Mouse (Mus musculus) forebrain, postnatal 0 days (tissue): ENCODE data around the gene Pomt1. TPM values are rescaled to one million over a fixed set of nuclear protein-coding genes. Genes with fewer than 3 reads are reported as not detected.
A peak's percentile ranks its signal among the peaks of the same experiment; 100 is the strongest.

Experiments used
- ATAC-seq: fragments of 200-750 bp; cut with Nextera tagmentation; 2 replicates; pipeline ENCODE4 v1.8.0; 2017; ENCODE audit warnings: mild to moderate bottlenecking, moderate library complexity
- DNase-seq: peaks from one replicate; pipeline ENCODE4 v3.0.0-alpha.2; 2015
- H3K27ac ChIP-seq: fragments of 300-500 bp; sonication (generic); 2 replicates; pipeline ENCODE4 v1.5.1; 2014; ENCODE audit warnings: low read depth, mild to moderate bottlenecking, antibody characterized with exemption, low read length, moderate library complexity, mixed read lengths
- H3K27me3 ChIP-seq: fragments of 300-500 bp; sonication (generic); 2 replicates; pipeline ENCODE4 v1.6.1; 2014; ENCODE audit warnings: mild to moderate bottlenecking, low read length, mixed read lengths; ENCODE audit not compliant: insufficient read depth
- H3K36me3 ChIP-seq: fragments of 300-500 bp; sonication (generic); 2 replicates; pipeline ENCODE4 v1.6.1; 2014; ENCODE audit warnings: mild to moderate bottlenecking, moderate library complexity; ENCODE audit not compliant: insufficient read depth
- H3K4me1 ChIP-seq: fragments of 300-500 bp; sonication (generic); 2 replicates; pipeline ENCODE4 v1.6.1; 2014; ENCODE audit warnings: antibody characterized with exemption; ENCODE audit not compliant: insufficient read depth
- H3K4me2 ChIP-seq: fragments of 300-500 bp; sonication (generic); 2 replicates; pipeline ENCODE4 v1.6.1; 2014; ENCODE audit warnings: low read depth, mild to moderate bottlenecking, moderate library complexity
- H3K4me3 ChIP-seq: fragments of 300-500 bp; sonication (generic); 2 replicates; pipeline ENCODE4 v1.5.1; 2014; ENCODE audit warnings: low read depth, low read length, mixed read lengths
- H3K9ac ChIP-seq: fragments of 300-500 bp; sonication (generic); 2 replicates; pipeline ENCODE4 v1.6.1; 2014; ENCODE audit warnings: mild to moderate bottlenecking
- H3K9me3 ChIP-seq: fragments of 300-500 bp; sonication (generic); 2 replicates; pipeline ENCODE4 v1.6.1; 2016; ENCODE audit warnings: low read length
- CTCF ChIP-seq: sonication (generic); IDR thresholded peaks from 2 replicates; pipeline ENCODE4 v1.5.1; 2016; ENCODE audit warnings: antibody characterized with exemption, control low read depth, low read depth
- WGBS: fragments of 180-500 bp; shearing (Covaris S2); extraction: QIAGEN DNeasy Blood & Tissue Kit; methylation state at CpG from one replicate; pipeline ENCODE4 v1.1.7; 2014; 5-methylcytosine and 5-hydroxymethylcytosine counted together
- polyA plus RNA-seq: library from polyadenylated mRNA; unstranded; fragments of >200 nt; fragmentation: Nextera tagmentation; extraction: Ambion mirVana; gene quantifications from 2 replicates; pipeline ENCODE4 v1.2.1, GENCODE M21; 2015
- total RNA-seq: library from RNA; depleted of rRNA; stranded (reverse); fragments of >200 nt; gene quantifications from 2 replicates; pipeline ENCODE4 v1.2.3, GENCODE M21; 2014; rRNA removed

Gene Pomt1
- total RNA-seq (34.5 and 38.5 TPM in 2 replicates), polyA plus RNA-seq (16.2 and 19.8 TPM in 2 replicates)

- no peaks in the 10 kb centered on the region for H3K27me3 ChIP-seq
- H3K4me2 ChIP-seq = peak within 1 kb of the TSS; percentile 57
- no peaks in the 10 kb centered on the region for H3K9me3 ChIP-seq
- peak within 1 kb of the TSS; percentile 66 for H3K4me3 ChIP-seq
- DNase-seq (peak; percentile 99), ATAC-seq (peak; percentile 94)
- WGBS = under 1% methylated on average over 54 of the region's 54 CpGs
- peaks cover 40% of the 10 kb centered on the region for H3K36me3 ChIP-seq
- TF ChIP-seq CTCF = peak; percentile 26; the same call in 1 of the 2 replicates
- H3K4me1 ChIP-seq = 0 out of 2 replicates have a peak, but pooled peaks cover 9% of the 10 kb centered on the region
- H3K9ac ChIP-seq = peak within 1 kb of the TSS; percentile 68
- H3K27ac ChIP-seq = peak within 1 kb of the TSS; percentile 78
Measured at GRCm38 (mm10) chr2:32235886-32236759, at the start of gene Pomt1. TSS of gene Pomt1 (plus strand) at chr2:32236590.

GRCm38 (mm10) chr2:32187019-32187551 lies 49.3 kb upstream of the Pomt1 start:
- Histone ChIP-seq H3K9me3 (no peaks in the 10 kb centered on the region), H3K4me1 (peaks cover 4% of the 10 kb centered on the region; the same call in 1 of the 2 replicates), H3K4me3 (no peak overlapping the region), H3K27ac (no peak overlapping the region), H3K4me2 (no peak overlapping the region), H3K27me3 (no peaks in the 10 kb centered on the region), H3K9ac (no peak overlapping the region), H3K36me3 (peaks cover 51% of the 10 kb centered on the region)
- no peak for TF ChIP-seq CTCF
- ATAC-seq (no peak), DNase-seq (no peak)
- WGBS = 89% methylated on average over 13 of the region's 13 CpGs

- DNase-seq = no peak
- no peak overlapping the region for H3K27ac ChIP-seq
- H3K4me3 ChIP-seq = no peak overlapping the region
- H3K27me3 ChIP-seq = no peaks in the 10 kb centered on the region
- H3K4me2 ChIP-seq = no peak overlapping the region
- H3K4me1 ChIP-seq = peaks cover 2% of the 10 kb centered on the region; the same call in 1 of the 2 replicates
- no peaks in the 10 kb centered on the region for H3K9me3 ChIP-seq
- no peak overlapping the region for H3K9ac ChIP-seq
- TF ChIP-seq CTCF = no peak
- WGBS = 81% methylated on average over 7 of the region's 7 CpGs
- ATAC-seq = no peak
- H3K36me3 ChIP-seq = peaks cover 57% of the 10 kb centered on the region
Measured at GRCm38 (mm10) chr2:32187649-32188048, 48.7 kb upstream of the Pomt1 start.

- Histone ChIP-seq H3K4me2 (no peak overlapping the region), H3K4me1 (no peaks in the 10 kb centered on the region), H3K9ac (no peak overlapping the region), H3K27ac (no peak overlapping the region), H3K9me3 (no peaks in the 10 kb centered on the region), H3K36me3 (peaks cover 72% of the 10 kb centered on the region), H3K27me3 (no peaks in the 10 kb centered on the region), H3K4me3 (no peak overlapping the region)
- WGBS = 91% methylated on average over 5 of the region's 5 CpGs
- no peak for TF ChIP-seq CTCF
- DNase-seq (no peak), ATAC-seq (no peak)
Measured at GRCm38 (mm10) chr2:32189060-32189681, 47.2 kb upstream of the Pomt1 start.

GRCm38 (mm10) chr2:32190620-32191019 lies 45.8 kb upstream of the Pomt1 start:
- no peak for TF ChIP-seq CTCF

GRCm38 (mm10) chr2:32191872-32192507 lies 44.4 kb upstream of the Pomt1 start:
- DNase-seq (no peak), ATAC-seq (no peak)
- peak; percentile 58 for TF ChIP-seq CTCF
- H3K9ac ChIP-seq = no peak overlapping the region
- H3K36me3 ChIP-seq = peaks cover 91% of the 10 kb centered on the region
- H3K9me3 ChIP-seq = no peaks in the 10 kb centered on the region
- H3K4me1 ChIP-seq = no peaks in the 10 kb centered on the region
- WGBS = 79% methylated on average over 16 of the region's 18 CpGs
- no peak overlapping the region for H3K4me2 ChIP-seq
- H3K4me3 ChIP-seq = no peak overlapping the region
- H3K27ac ChIP-seq = no peak overlapping the region
- H3K27me3 ChIP-seq = no peaks in the 10 kb centered on the region

More at GRCm38 (mm10) chr2:32190620-32191019, 45.8 kb upstream of the Pomt1 start:
- Histone ChIP-seq H3K4me2 (no peak overlapping the region), H3K27me3 (no peaks in the 10 kb centered on the region), H3K36me3 (peaks cover 87% of the 10 kb centered on the region), H3K27ac (no peak overlapping the region), H3K4me1 (no peaks in the 10 kb centered on the region), H3K9me3 (no peaks in the 10 kb centered on the region), H3K9ac (no peak overlapping the region), H3K4me3 (no peak overlapping the region)
- DNase-seq (no peak), ATAC-seq (no peak)
- WGBS = 54% methylated on average over 1 of the region's 1 CpGs
